Mouse (Mus musculus): Measurements from ENCODE around the gene Egfr.

DNA sequence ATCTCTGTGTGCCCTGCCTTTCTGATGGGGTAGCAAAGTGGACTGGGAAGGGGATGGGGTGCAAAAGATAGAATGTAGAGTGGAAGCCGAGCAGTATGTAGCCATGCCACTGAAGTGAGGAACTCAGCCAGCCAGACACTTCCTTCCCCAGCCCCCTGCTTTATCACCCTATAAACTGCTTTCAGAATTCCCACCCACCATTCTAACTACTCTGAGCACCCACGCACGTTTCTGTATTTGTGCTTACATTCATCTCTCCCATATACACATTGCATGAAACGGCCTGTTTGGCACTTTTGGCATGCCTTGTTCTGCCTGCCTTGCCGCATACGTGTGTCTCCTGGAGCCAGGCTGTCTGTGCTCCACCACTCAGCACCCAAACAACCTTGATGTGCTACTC is 109.0 kb downstream of the Egfr start:
- TF ChIP-seq POLR2A (IDR thresholded peaks at IDR 0.05; ENCODE audit: borderline replicate concordance, insufficient read depth, low read length) (no peak), CTCF (IDR thresholded peaks at IDR 0.05; ENCODE audit: borderline replicate concordance, insufficient read depth, low read depth, low read length) (no peak)

Data from cerebellum, adult 2 months (tissue).